Mouse (Mus musculus): Measurements from ENCODE around the gene 2810004N23Rik. TPM values are rescaled to one million over a fixed set of nuclear protein-coding genes. Genes with fewer than 3 reads are reported as not detected.

Gene 2810004N23Rik
- 44.8 and 48.6 TPM in 2 replicates for polyA plus RNA-seq (2015; fragmentation: Nextera tagmentation; extraction: Ambion mirVana)

- Histone ChIP-seq H3K36me3 (peaks cover 23% of the 10 kb centered on the region), H3K9me3 (no peaks in the 10 kb centered on the region), H3K4me1 (replicated peaks) (peaks cover 4% of the 10 kb centered on the region; the same call in 1 of the 2 replicates), H3K27me3 (replicated peaks) (no peaks in the 10 kb centered on the region), H3K4me3 (replicated peaks) (peak within 1 kb of the TSS; percentile 81), H3K9ac (peak within 1 kb of the TSS; percentile 96), H3K27ac (peak within 1 kb of the TSS; percentile 93), H3K4me2 (replicated peaks) (peak within 1 kb of the TSS; percentile 77)
- peak; percentile 98 for ATAC-seq
- WGBS = 2% methylated on average over 55 of the region's 55 CpGs
These were observed at the start of gene 2810004N23Rik, which contains the start of gene Gnpat for GRCm38 (mm10) chr8:124862321-124863162. TSS of gene 2810004N23Rik (minus strand) at chr8:124863120. TSS of gene Gnpat (plus strand) at chr8:124863033.

- Histone ChIP-seq H3K4me1 (replicated peaks) (no peaks in the 10 kb centered on the region), H3K9ac (no peak overlapping the region), H3K4me3 (replicated peaks) (no peak overlapping the region), H3K27ac (no peak overlapping the region), H3K9me3 (no peaks in the 10 kb centered on the region), H3K27me3 (replicated peaks) (no peaks in the 10 kb centered on the region), H3K36me3 (peaks cover 42% of the 10 kb centered on the region), H3K4me2 (replicated peaks) (no peak overlapping the region)
- WGBS = 79% methylated on average over 17 of the region's 17 CpGs
- ATAC-seq = no peak
These were observed 49.3 kb upstream of the 2810004N23Rik start for GRCm38 (mm10) chr8:124911938-124912872.

DNA sequence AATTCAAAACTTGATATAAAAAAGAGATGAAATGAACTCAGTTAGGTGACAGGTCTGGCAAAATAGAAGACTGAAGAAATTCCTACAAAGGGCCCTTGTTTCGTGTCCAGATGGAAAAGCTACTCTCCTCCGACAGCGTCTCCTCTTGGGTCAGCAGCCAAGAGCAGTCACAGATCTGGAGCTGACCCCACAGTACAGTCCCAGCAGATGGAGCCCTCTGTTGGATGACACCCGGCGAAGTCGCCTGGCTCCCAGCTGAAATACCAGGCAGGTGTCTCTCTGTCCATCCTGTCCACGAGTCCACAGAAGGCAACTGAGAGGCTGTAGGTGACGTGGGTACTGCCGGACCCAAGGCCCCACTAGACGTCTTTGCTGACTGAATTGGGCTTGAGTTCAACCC lies 47.4 kb upstream of the 2810004N23Rik start:
- no peak overlapping the region for H3K9ac ChIP-seq
- no peak for ATAC-seq
- H3K9me3 ChIP-seq = no peaks in the 10 kb centered on the region
- H3K27me3 ChIP-seq (replicated peaks) = no peaks in the 10 kb centered on the region
- H3K36me3 ChIP-seq = peaks cover 47% of the 10 kb centered on the region
- 83% methylated on average over 10 of the region's 10 CpGs for WGBS
- no peak overlapping the region for H3K27ac ChIP-seq
- no peaks in the 10 kb centered on the region for H3K4me1 ChIP-seq (replicated peaks)
- H3K4me2 ChIP-seq (replicated peaks) = no peak overlapping the region
- H3K4me3 ChIP-seq (replicated peaks) = no peak overlapping the region

DNA sequence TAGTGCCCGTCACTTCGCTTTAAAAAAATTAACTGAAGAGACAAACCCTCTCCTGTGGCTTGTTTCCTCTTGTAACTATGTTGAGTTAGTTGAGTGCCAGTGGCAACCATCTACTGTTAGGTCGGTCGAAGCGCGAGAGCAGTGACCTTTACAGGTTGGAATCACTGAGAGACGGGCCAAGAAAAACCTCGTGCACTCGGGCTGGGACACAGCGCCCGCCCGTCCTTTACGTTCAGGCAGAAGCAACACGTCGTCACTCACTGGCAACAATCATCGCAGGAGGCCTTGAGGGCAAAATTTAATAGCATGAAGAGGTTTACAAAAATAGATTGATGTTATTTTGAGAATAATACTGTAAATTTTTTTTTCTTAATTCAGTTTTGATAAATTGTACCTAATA lies 47.0 kb upstream of the 2810004N23Rik start:
- Histone ChIP-seq H3K27ac (no peak overlapping the region), H3K36me3 (peaks cover 43% of the 10 kb centered on the region), H3K4me1 (replicated peaks) (no peaks in the 10 kb centered on the region), H3K9ac (no peak overlapping the region), H3K27me3 (replicated peaks) (no peaks in the 10 kb centered on the region), H3K4me2 (replicated peaks) (no peak overlapping the region), H3K4me3 (replicated peaks) (no peak overlapping the region), H3K9me3 (no peaks in the 10 kb centered on the region)
- no peak for ATAC-seq
- 93% methylated on average over 16 of the region's 16 CpGs for WGBS

DNA sequence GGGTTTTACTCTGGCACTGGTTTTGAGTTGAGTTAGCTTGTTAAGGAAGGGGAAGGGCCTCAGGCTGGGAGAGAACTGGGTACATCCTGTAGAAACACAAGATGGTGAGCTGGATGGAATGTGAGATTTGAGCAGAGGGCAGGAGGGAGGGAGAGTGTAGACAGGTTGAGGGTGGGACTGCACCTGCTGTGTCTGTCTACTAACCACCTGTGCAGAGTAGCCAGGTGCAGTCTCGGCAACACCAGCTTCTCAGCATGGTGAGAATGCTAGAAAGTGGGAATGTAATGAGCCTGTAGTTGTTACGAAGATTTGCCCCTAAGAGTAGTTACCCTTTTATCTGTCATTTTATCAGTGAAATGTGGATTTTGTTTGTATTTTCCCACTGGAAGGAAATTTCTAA lies 42.6 kb upstream of the 2810004N23Rik start:
- H3K4me2 ChIP-seq (replicated peaks) = no peak overlapping the region
- H3K27ac ChIP-seq = no peak overlapping the region
- H3K9me3 ChIP-seq = no peaks in the 10 kb centered on the region
- no peaks in the 10 kb centered on the region for H3K27me3 ChIP-seq (replicated peaks)
- no peaks in the 10 kb centered on the region for H3K4me1 ChIP-seq (replicated peaks)
- 81% methylated on average over 2 of the region's 2 CpGs for WGBS
- no peak overlapping the region for H3K4me3 ChIP-seq (replicated peaks)
- peaks cover 39% of the 10 kb centered on the region for H3K36me3 ChIP-seq
- no peak overlapping the region for H3K9ac ChIP-seq
- ATAC-seq = no peak

GRCm38 (mm10) chr8:124903198-124903597 lies 40.3 kb upstream of the 2810004N23Rik start:
- WGBS = 93% methylated on average over 15 of the region's 15 CpGs
- Histone ChIP-seq H3K27me3 (replicated peaks) (no peaks in the 10 kb centered on the region), H3K36me3 (peaks cover 36% of the 10 kb centered on the region), H3K9me3 (no peaks in the 10 kb centered on the region), H3K27ac (no peak overlapping the region), H3K4me1 (replicated peaks) (peaks cover 7% of the 10 kb centered on the region), H3K4me3 (replicated peaks) (no peak overlapping the region), H3K4me2 (replicated peaks) (no peak overlapping the region), H3K9ac (no peak overlapping the region)
- ATAC-seq = no peak; the same call in 1 of the 2 replicates

DNA sequence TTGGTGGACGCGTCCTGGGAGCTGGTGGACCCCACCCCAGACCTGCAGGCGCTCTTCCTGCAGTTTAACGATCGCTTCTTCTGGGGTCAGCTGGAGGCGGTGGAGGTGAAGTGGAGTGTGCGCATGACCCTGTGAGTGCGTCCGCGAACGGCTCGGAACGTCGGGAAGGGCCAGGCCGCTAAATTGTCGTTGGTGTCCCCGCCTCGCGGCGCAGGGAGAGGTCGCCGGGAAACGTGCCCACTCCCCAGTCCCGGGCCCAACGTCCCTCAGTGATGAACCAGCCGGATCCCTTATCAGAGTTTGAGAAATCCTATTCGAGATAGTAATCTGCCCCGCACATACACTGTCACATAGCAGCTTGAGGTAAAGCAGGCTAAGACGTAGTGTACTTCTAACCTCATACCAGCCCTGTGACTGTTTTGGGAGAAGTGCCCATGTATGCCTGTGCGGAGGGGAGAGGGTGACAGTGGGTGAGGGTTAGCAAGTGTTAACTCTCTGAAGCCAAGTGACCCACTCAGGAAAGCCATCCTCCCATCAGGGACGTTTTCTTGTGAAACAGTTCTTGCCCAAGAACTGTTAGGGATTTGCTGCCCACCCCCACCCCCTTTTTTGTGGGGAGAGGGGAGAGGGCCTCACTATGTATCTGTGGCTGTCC lies 35.5 kb upstream of the 2810004N23Rik start:
- Histone ChIP-seq H3K27me3 (replicated peaks) (no peaks in the 10 kb centered on the region), H3K27ac (peak overlapping the region; percentile 67), H3K9ac (peak overlapping the region; percentile 79), H3K4me2 (replicated peaks) (peak overlapping the region; percentile 76), H3K36me3 (peaks cover 36% of the 10 kb centered on the region), H3K9me3 (no peaks in the 10 kb centered on the region), H3K4me1 (replicated peaks) (peaks cover 23% of the 10 kb centered on the region), H3K4me3 (replicated peaks) (peak overlapping the region; percentile 88)
- ATAC-seq = 0 out of 2 replicates have a peak, but pooled peaks have one; percentile 1
- 4% methylated on average over 31 of the region's 31 CpGs for WGBS

GRCm38 (mm10) chr8:124897386-124898250 lies 34.7 kb upstream of the 2810004N23Rik start, which contains the start of the genes Exoc8 and Sprtn:
TSS of gene Exoc8 (minus strand) at chr8:124897705.
TSS of gene Sprtn (plus strand) at chr8:124897886.
- Histone ChIP-seq H3K4me1 (replicated peaks) (peaks cover 23% of the 10 kb centered on the region), H3K4me2 (replicated peaks) (peak within 1 kb of the TSS; percentile 90), H3K9ac (peak within 1 kb of the TSS; percentile 79), H3K4me3 (replicated peaks) (peak within 1 kb of the TSS; percentile 88), H3K9me3 (no peaks in the 10 kb centered on the region), H3K36me3 (peaks cover 30% of the 10 kb centered on the region), H3K27ac (peak within 1 kb of the TSS; percentile 77), H3K27me3 (replicated peaks) (no peaks in the 10 kb centered on the region)
- ATAC-seq = peak; percentile 93
- under 1% methylated on average over 114 of the region's 114 CpGs for WGBS

DNA sequence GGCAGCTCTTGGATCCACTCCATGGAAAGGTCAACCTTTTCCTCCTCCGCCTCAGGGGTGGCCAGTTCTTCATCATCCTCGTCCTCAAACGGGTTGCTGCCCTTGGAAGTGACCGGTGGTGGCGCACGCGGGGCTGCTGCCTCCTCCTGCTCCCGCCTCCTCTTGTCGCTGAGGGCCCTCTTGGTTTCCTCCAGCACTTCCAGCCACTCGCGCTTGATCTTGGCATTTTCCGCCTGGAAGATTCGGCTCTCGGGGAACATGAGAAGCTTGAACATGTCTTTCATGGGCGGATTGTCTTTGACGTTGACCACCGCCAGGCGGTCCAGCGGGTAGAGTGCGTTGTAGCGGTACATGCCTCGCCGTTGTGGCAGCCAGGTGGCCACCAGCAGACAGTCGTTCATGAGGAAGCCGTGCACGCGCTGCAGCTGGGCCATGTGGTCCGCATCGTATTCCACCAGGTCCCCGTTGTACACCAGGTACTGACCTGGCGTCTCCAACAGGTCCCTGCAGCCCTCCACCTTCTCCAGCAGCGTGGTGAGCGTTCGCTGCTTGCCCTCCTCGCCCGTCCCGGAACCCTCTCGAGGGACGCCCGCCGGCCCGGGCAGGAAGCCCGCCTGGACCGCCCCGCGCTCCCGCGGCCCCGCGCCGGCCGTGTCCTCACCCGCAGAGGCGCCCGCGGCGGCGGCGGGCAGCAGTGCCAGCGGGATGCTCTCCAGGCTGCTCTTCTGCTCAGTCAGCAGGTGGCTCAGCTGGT lies 33.9 kb upstream of the 2810004N23Rik start:
- Histone ChIP-seq H3K9me3 (no peaks in the 10 kb centered on the region), H3K36me3 (peaks cover 24% of the 10 kb centered on the region), H3K4me3 (replicated peaks) (peak overlapping the region; percentile 88), H3K9ac (peak overlapping the region; percentile 74), H3K4me1 (replicated peaks) (peaks cover 23% of the 10 kb centered on the region), H3K27ac (peak overlapping the region; percentile 77), H3K27me3 (replicated peaks) (no peaks in the 10 kb centered on the region), H3K4me2 (replicated peaks) (peak overlapping the region; percentile 90)
- under 1% methylated on average over 60 of the region's 60 CpGs for WGBS
- peak; percentile 61 for ATAC-seq

GRCm38 (mm10) chr8:124896010-124896631 lies 33.2 kb upstream of the 2810004N23Rik start:
- peaks cover 23% of the 10 kb centered on the region for H3K4me1 ChIP-seq (replicated peaks)
- peak; percentile 8; the same call in 1 of the 2 replicates for ATAC-seq
- H3K27ac ChIP-seq = peak overlapping the region; percentile 77; the same call in 1 of the 2 replicates
- no peaks in the 10 kb centered on the region for H3K9me3 ChIP-seq
- H3K9ac ChIP-seq = peak overlapping the region; percentile 74
- peak overlapping the region; percentile 88 for H3K4me3 ChIP-seq (replicated peaks)
- no peaks in the 10 kb centered on the region for H3K27me3 ChIP-seq (replicated peaks)
- H3K36me3 ChIP-seq = peaks cover 23% of the 10 kb centered on the region; the same call in 1 of the 2 replicates
- peak overlapping the region; percentile 90 for H3K4me2 ChIP-seq (replicated peaks)
- 69% methylated on average over 26 of the region's 26 CpGs for WGBS

All from intestine, embryonic 15.5 days (tissue).